Mouse (Mus musculus) spleen, postnatal 0 days (tissue): ENCODE data around the gene Chrna9. TPM values are rescaled to one million over a fixed set of nuclear protein-coding genes. Genes with fewer than 3 reads are reported as not detected.

Experiments used
- polyA plus RNA-seq: library from polyadenylated mRNA; unstranded; fragments of >200 nt; fragmentation: Nextera tagmentation; extraction: Ambion mirVana; gene quantifications from 2 replicates; pipeline ENCODE4 v1.2.1, GENCODE M21; 2015

Gene Chrna9
- not detected in 2 replicates for polyA plus RNA-seq

GRCm38 (mm10) chr5:65934783-65935182, at the start of gene Chrna9:
Gene Chrna9, plus strand, starts transcription at chr5:65934921.

GRCm38 (mm10) chr5:66004134-66004925, 69.6 kb downstream of the Chrna9 start, which contains the start of gene 9130230L23Rik:
Gene 9130230L23Rik, minus strand, starts transcription at chr5:66004285.

Other genes with a start within 250 kb of the Chrna9 start
- gene Pds5a, start 236.6 kb upstream of the Chrna9 start, polyA plus RNA-seq = 37.7 and 40.7 TPM in 2 replicates
- 10.1 and 11.4 TPM in 2 replicates for gene N4bp2, start 171.4 kb upstream of the Chrna9 start, polyA plus RNA-seq
- gene Rhoh, start 73.7 kb upstream of the Chrna9 start, polyA plus RNA-seq = 8.0 and 11.6 TPM in 2 replicates
- 0.10 TPM in 1 of 2 replicates, not detected in the other for gene 9130230L23Rik, start 69.4 kb downstream of the Chrna9 start, polyA plus RNA-seq
- 5.0 and 5.5 TPM in 2 replicates for gene Rbm47, start 238.2 kb downstream of the Chrna9 start, polyA plus RNA-seq